Mouse (Mus musculus) kidney, adult 8-10 months (tissue): ENCODE data around the gene Tet2.

ENCODE experiments used
- DNase-seq, 2 experiments: peaks; one replicate each; pipeline ENCODE4 v3.0.0; 2022

Tet2 gene

DNA sequence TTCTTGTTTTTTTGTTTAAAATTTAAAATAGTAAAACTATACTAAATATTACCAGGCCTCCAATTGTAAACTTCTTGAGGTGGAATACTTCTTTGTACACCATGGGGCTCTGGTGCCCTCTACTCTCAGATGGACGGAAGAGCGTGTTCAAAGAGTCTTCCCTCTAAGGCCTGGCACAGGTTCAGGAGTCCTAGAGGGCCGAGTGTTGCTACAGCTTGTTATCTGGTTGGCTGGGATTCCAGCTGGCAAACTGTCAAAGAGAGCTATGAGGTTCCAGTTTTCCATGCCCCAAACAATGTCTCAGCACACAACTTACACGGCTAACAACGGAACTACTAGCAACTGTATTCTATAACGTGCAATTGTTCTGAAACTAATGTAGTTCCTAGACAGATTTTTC is 28.8 kb downstream of the Tet2 start:
- peak; percentile 55 to 58 for DNase-seq

DNA sequence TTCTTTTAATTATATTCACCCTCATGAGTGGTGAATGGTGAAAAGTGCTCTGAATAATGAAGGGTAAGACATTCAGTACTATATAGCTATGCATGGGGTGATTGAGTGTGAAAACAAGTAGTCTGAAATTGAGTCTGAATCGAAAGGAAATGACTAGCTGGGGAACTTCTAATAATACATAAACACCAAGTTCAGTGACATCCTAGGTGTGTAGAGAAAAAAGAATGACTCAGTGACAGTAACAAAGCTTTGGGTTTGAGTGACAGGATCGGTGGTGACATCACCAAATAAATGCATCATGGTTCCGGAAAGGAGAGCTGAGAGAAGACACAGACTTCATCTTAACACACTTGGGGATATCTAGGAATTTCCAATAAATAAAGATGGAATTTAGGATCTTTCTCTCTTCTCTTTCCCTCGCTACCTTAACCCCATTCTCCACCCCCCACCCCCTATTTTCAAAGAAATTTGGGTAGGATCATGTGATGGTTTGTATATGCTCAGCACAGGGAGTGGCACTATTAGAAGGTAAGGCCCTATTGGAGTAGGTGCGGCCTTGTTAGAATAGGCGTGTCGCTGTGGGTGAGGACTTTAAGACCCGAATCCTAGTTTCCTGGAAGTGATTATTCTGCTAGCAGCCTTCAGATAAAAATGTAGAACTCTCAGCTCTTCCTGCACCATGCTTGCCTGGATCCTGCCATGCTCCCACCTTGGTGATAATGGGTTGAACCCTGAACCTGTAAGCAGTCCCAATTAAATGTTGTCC is 29.6 kb downstream of the Tet2 start:
- DNase-seq, result no peak

GRCm38 (mm10) chr3:133514290-133514689 is 30.6 kb downstream of the Tet2 start:
- peak; percentile 26 to 41 for DNase-seq

- DNase-seq, result no peak
Measured at GRCm38 (mm10) chr3:133513475-133513874, 31.5 kb downstream of the Tet2 start.

- DNase-seq, result no peak
Measured at GRCm38 (mm10) chr3:133510368-133510767, 34.6 kb downstream of the Tet2 start.

- no peak for DNase-seq
Measured at GRCm38 (mm10) chr3:133509796-133510195, 35.1 kb downstream of the Tet2 start.

- DNase-seq, result no peak
Measured at GRCm38 (mm10) chr3:133508881-133509280, 36.1 kb downstream of the Tet2 start.

- no peak for DNase-seq
Measured at GRCm38 (mm10) chr3:133506289-133506954, 38.5 kb downstream of the Tet2 start.

DNA sequence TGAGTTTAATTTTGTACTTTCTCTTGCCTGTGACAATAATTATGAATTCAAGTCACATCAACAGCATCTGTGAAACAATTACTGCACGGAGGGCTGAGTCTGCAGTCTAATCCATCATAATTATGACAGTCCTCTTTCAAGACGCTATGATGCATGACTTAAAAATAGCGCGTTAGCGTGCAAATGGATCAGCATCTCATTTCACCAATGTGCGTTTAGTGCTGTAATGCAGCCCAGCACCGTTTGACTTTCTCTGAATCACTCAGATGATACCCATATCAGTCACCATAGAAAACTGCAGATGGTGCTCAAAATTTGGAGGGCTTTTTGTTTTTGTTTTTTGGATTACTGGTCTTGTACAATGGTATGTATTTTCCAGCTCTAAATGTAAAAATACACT is 48.0 kb downstream of the Tet2 start:
- DNase-seq, result no peak

DNA sequence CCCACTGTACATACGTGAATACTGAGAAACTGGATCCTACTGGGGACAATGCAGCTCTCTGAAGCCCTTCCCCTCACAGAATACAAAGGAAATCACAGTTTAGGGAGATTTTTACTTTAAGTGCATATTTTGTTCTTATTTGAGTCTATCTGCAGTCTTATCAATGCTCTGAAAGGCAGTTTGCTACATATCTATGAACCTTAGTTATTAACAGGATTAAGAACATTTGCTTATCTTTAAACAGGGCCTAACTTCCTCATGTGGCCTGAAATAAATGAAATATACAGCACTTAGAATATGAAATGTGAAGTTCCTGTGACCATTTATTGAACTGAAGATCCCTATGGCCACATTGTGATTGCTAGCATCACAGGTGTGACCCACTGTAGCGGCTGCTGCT is 53.6 kb downstream of the Tet2 start:
- no peak for DNase-seq

- no peak for DNase-seq
Measured at GRCm38 (mm10) chr3:133488022-133488725, 56.8 kb downstream of the Tet2 start.

- DNase-seq, result no peak
Measured at GRCm38 (mm10) chr3:133482887-133483286, 62.1 kb downstream of the Tet2 start.

DNA sequence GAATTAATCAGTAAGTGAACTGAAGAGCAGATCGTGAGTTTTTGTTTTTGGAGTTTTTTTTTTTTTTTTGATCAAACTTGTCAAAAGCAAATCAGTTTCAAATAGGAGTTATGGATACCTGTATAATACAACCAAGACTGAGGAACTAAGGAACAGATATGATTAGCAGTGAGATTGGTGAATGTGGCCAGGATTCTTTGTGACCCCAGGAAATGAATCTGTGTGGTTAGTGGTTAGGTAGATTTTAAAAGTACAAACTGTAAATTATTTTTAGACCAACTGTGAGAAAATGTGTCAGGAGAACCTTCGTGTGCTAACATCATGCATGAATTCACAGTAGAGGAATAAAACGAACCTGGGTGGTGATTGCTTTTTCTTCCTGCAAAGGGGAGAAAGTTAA is 66.0 kb downstream of the Tet2 start:
- no peak for DNase-seq

GRCm38 (mm10) chr3:133473781-133474180 is 71.2 kb downstream of the Tet2 start:
- DNase-seq, result no peak

- DNase-seq, result no peak
Measured at GRCm38 (mm10) chr3:133471101-133471500, 73.8 kb downstream of the Tet2 start.

- DNase-seq, result no peak
Measured at GRCm38 (mm10) chr3:133468883-133469282, 76.1 kb downstream of the Tet2 start.

- DNase-seq, result no peak
Measured at GRCm38 (mm10) chr3:133463233-133463632, 81.7 kb downstream of the Tet2 start.

DNA sequence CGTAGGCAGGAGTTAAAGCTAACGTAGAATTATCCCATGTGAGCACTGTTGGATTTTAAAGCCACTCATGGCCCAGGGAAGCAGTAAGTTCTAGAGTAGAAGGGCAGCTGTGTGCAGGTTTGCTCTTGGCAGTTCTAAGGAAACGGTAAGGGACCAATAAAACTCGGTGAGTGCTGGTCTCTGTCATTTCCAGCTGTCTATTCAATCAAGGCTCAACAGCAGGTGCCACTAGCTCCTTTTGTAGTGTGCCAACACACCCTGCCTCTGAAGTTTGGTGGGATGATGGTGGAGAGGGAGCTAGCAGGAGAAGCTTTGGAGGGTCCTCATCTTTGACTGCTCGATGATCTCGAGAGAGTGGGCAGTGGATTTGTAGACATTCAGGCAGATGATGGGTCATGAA is 82.5 kb downstream of the Tet2 start:
- DNase-seq, result no peak

DNA sequence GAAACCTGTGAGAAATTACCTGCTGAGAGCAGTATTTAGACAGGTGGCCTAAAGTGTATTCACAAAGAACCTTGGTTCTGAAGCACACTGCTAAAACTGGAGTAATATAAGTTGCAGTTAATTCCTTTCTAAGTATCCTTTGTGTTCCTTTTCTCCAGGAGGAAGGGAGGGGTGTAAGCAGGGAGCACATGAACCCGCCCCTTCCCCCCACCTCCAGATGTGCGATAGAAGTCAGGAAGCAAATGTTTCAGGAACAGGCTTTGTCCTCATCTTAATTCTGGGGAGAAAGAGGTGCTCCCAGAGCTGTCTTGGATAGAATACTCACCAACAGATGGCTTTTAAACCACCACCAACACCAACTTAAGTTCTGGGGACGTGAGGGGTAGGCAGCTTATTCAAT is 82.9 kb downstream of the Tet2 start:
- DNase-seq, result no peak

DNA sequence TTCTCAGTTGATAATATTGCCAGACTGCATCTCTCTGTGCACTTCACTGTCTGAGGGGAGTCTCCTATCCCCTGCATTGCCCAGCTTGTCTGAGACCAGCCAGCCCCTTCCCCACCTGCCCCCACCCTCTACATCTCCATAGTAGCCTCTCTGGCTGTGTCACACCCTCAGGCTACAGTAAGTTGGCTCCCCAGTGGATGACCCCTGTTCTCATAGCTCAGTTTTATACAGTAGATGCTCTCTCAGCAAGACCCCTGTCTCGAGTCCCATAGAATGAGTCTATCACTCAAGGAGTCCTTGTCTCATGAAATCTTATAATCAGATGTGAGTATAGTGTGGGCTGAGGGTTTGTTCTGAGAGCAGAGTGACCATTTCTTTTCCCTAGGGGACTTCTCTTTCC is 85.8 kb downstream of the Tet2 start:
- DNase-seq, result no peak

GRCm38 (mm10) chr3:133453896-133454295 is 91.0 kb downstream of the Tet2 start:
- DNase-seq, result no peak

GRCm38 (mm10) chr3:133436919-133437320 is 108.0 kb downstream of the Tet2 start:
- DNase-seq, result no peak

DNA sequence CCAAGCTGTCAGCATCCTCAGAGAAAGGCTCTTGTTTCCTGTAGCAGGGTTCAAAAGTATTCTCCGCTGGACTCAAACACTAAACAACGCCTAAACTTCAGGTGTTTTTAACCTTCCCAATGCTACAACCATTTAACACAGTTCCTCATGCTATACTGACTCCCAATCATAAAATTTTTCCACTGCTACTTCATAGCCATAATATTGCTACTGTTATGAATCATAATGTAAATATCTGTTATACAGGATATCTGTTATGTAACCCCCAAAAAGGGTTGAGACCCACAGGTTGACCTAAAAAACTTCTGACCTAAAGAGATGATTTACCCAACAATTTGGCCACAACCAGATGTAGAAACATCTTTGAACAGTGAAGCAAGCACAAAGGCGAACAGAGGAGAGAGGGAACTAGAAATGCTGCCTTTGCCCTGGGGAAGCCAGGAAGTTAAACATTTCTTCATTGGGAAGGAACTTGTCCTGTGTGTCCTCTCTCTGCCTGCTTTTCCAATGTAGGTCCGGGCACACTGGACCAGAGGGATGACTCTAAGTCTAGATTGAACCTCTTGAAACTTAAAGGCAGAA is 108.6 kb downstream of the Tet2 start:
- peak; percentile 9 to 11 for DNase-seq

DNA sequence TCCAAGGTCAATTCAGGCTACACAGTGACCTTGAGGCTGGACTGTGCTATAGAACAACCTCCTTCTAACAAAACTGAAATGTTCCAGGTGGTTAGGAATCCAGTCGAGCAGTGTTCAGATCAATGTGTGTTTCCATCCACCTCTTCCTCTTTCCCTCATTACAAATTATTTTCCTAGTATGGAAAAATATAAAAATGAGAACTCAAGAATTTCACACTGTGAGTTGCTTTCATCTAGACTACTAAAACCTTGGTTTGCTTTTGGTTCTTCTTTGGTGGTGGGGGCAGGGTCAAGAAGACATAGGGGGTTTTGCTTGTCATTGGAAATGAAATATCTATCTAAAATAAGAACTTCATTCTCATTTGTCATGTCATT is 109.2 kb downstream of the Tet2 start:
- DNase-seq, result no peak
